ENCODE assay signal across 9 mouse cellular contexts in the genomic region with DNA sequence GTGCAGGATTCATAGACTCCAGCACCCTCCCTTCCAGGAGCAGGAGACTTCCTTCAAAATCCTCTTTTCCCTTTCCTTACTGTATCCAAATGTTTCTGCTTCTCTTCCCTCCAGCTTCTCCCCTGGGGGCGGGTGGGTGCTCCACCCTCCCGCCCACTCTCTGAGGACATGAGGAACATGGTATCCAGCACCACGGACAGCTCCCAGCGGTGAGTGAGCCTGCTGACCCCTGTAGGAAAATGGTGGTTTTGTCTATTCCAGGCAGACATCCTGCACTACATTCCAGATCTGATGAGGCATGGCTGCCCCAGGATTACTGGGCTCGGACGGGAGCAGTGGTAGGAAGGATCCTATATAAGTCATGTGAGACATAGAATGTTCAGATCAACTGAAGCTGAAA. TPM values are rescaled to one million over a fixed set of nuclear protein-coding genes. Genes with fewer than 3 reads are reported as not detected.
A peak's percentile ranks its signal among the peaks of the same experiment; 100 is the strongest.
DNase-seq lines count a peak whose midpoint lies in the region; ATAC-seq lines count a peak whose summit lies in the region.
"Had no signal": no experiment of that assay in that cellular context is flagged by ENCODE, and none has a peak within 500 bp of the region (broad histone marks: within the 10 kb centered on the region; RNA-seq: fewer than 3 reads in every experiment).

No protein-coding gene starts in this region.

- no peaks in the 10 kb centered on the region for H3K36me3 ChIP-seq in limb, embryonic 10.5 days
- H3K36me3 ChIP-seq in midbrain, embryonic 16.5 days (ENCODE audit: control insufficient read depth, insufficient read depth, low read length) = 0 out of 2 replicates have a peak, but pooled peaks cover 8% of the 10 kb centered on the region

- H3K9ac ChIP-seq in midbrain, embryonic 16.5 days (ENCODE audit: low read depth, low read length) = peak overlapping the region; percentile 39; the same call in 1 of the 2 replicates

- intact Hi-C loops in heart, postnatal 36 days (cut with DNase I) = no loop called here
- intact Hi-C loops in left cerebral cortex, postnatal 36 days (cut with DNase I) = no loop called here

- peak overlapping the region; percentile 70; the same call in 1 of the 2 replicates for H3K4me2 ChIP-seq in midbrain, embryonic 16.5 days (ENCODE audit: low read length)

- no peak for ATAC-seq in midbrain, embryonic 16.5 days

- H3K27ac ChIP-seq in limb, embryonic 10.5 days = no peak overlapping the region
- peak overlapping the region; percentile 84 for H3K27ac ChIP-seq in midbrain, embryonic 16.5 days (ENCODE audit: low read length)
- H3K27ac ChIP-seq: macrophage had no signal

- WGBS in limb, embryonic 10.5 days = 4% methylated on average over 6 of the region's 6 CpGs
- 5% methylated on average over 6 of the region's 6 CpGs for WGBS in midbrain, embryonic 16.5 days

- H3K9me3 ChIP-seq in limb, embryonic 10.5 days (replicated peaks) = no peaks in the 10 kb centered on the region
- no peaks in the 10 kb centered on the region for H3K9me3 ChIP-seq in midbrain, embryonic 16.5 days (replicated peaks; ENCODE audit: control insufficient read depth, low read length, poor library complexity, severe bottlenecking)

- DNase-seq in right cerebral cortex, postnatal 14 days = peak; percentile 44
- no peak for DNase-seq in right cerebral cortex, adult 18-20 months
- peak; percentile 89 for DNase-seq in embryo, embryonic 10.5 days (ENCODE audit: low spot score)
- DNase-seq in heart, postnatal 36 days = peak; percentile 64 to 71
- DNase-seq in limb, embryonic 10.5 days (ENCODE audit: low spot score) = peak; percentile 92
- DNase-seq in thymus, postnatal 36 days = peak; percentile 53 to 57
- DNase-seq in left cerebral cortex, postnatal 36 days (ENCODE audit: low spot score in 2 of 2) = no peak

- peaks cover 100% of the 10 kb centered on the region for H3K27me3 ChIP-seq in limb, embryonic 10.5 days (ENCODE audit: low read depth, poor library complexity, severe bottlenecking)
- peaks cover 3% of the 10 kb centered on the region; the same call in 1 of the 2 replicates for H3K27me3 ChIP-seq in midbrain, embryonic 16.5 days (ENCODE audit: control insufficient read depth, insufficient read depth, low read depth, low read length)

- H3K4me1 ChIP-seq in limb, embryonic 10.5 days = peaks cover 10% of the 10 kb centered on the region; the same call in 1 of the 2 replicates
- peaks cover 23% of the 10 kb centered on the region for H3K4me1 ChIP-seq in midbrain, embryonic 16.5 days (ENCODE audit: control insufficient read depth, insufficient read depth, low read length)

- no peak overlapping the region for H3K4me3 ChIP-seq in limb, embryonic 10.5 days
- no peak overlapping the region for H3K4me3 ChIP-seq in midbrain, embryonic 16.5 days (ENCODE audit: low read depth, low read length)

RNA-seq across cellular contexts. Expression of a gene that starts 33.7 kb away (rescaled TPM):
- total RNA-seq in heart, postnatal 36 days (2021) = not detected
- polyA plus RNA-seq in limb, embryonic 10.5 days (2016; fragmentation: Nextera tagmentation; extraction: Ambion mirVana) = 0.18 and 0.34 TPM in 2 replicates
- 0.18 and 0.21 TPM in 2 replicates for polyA plus RNA-seq in midbrain, embryonic 16.5 days (2015; fragmentation: Nextera tagmentation; extraction: Ambion mirVana)
- not detected for total RNA-seq in left cerebral cortex, postnatal 36 days (2021)
- polyA plus RNA-seq: macrophage had no signal

Comparison
In these comparisons a context has a peak if more than half of its experiments do, and no peak if none do; other contexts are left out.
1. DNase-seq: peak in right cerebral cortex, postnatal 14 days (single experiment), embryo, embryonic 10.5 days (single experiment), heart, postnatal 36 days (2 of 2), limb, embryonic 10.5 days (single experiment) and thymus, postnatal 36 days (2 of 2); none in right cerebral cortex, adult 18-20 months (single experiment) and left cerebral cortex, postnatal 36 days (0 of 2).